ENCODE assay signal across 8 mouse cellular contexts in the genomic region with DNA sequence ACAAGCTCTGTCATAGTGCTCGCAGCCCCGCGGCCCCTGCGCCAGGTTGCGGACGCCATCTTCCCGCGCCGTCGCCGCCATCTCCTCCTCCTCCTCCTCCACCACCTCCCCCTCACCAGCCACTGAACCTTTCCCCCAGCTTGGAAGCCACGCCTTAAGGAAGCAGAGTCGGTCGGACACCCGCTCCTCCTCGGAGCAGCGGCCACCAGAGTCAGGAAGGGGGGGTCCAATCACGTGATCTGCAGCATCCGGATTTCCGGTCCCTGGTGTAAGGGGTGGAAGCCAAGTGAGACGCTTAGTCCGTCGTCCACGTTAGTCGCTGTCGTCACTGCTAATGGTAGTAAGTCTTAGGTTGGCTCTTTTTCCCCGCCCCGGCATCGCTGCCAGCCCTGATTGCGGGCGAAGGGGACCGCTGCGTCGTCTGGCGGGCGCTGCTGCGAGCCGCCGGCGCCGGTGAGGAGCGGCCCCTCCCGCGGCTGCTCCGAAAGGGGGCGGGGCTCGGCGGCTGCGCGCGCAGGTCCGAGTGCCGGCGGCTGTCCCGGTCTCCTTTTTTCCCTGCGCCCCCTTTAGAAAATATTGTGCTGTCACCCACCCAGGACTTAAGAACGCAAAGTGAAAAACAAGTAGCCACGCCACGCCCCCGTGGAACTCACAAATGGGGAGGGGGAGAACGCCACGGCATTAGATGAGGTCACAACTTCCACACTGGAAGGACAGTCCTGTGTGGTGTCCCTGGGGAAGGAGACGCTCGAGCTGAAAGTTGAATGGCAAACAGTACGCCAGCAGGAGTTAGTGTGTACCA. TPM values are rescaled to one million over a fixed set of nuclear protein-coding genes. Genes with fewer than 3 reads are reported as not detected.
A peak's percentile ranks its signal among the peaks of the same experiment; 100 is the strongest.
DNase-seq lines count a peak whose midpoint lies in the region; ATAC-seq and TF ChIP-seq lines count a peak whose summit lies in the region.

TSS of gene Rchy1 (minus strand) at position 430 of the 802 bp plus-strand sequence.

- H3K4me3 ChIP-seq in C2C12 (ENCODE audit: insufficient read depth, poor library complexity, severe bottlenecking) (peak within 1 kb of the TSS; percentile 61), myocyte (peak within 1 kb of the TSS; percentile 81)
- peak within 1 kb of the TSS; percentile 79 for H3K4me3 ChIP-seq in erythroblast, embryonic 14.5 days (replicated peaks)
- H3K4me3 ChIP-seq in heart, embryonic 11.5 days (ENCODE audit: low read depth, low read length), result peak within 1 kb of the TSS; percentile 84
- H3K4me3 ChIP-seq in kidney, embryonic 16.5 days (ENCODE audit: low read length), result peak within 1 kb of the TSS; percentile 90
- H3K4me3 ChIP-seq in liver, adult 2 months (ENCODE audit: insufficient read depth, low read depth, low read length), result peak within 1 kb of the TSS; percentile 87

- under 1% methylated on average over 64 of the region's 65 CpGs for WGBS in heart, embryonic 11.5 days (ENCODE audit: insufficient replicate concordance)
- WGBS in kidney, embryonic 16.5 days, result under 1% methylated on average over 65 of the region's 65 CpGs
- under 1% methylated on average over 65 of the region's 65 CpGs for WGBS in liver, adult 2 months

- ATAC-seq in heart, embryonic 11.5 days (replicated peaks; ENCODE audit: insufficient number of reproducible peaks, low FRiP score, low TSS enrichment), result peak; percentile 94
- ATAC-seq in kidney, embryonic 16.5 days (ENCODE audit: low FRiP score, low TSS enrichment), result peak; percentile 98

- peak within 1 kb of the TSS; percentile 79 for H3K4me2 ChIP-seq in heart, embryonic 11.5 days
- H3K4me2 ChIP-seq in kidney, embryonic 16.5 days (replicated peaks; ENCODE audit: low read depth, low read length), result peak within 1 kb of the TSS; percentile 78
- H3K4me2 ChIP-seq in myocyte (ENCODE audit: low read depth), result peak within 1 kb of the TSS; percentile 88

- peaks cover 47% of the 10 kb centered on the region for H3K4me1 ChIP-seq in erythroblast, embryonic 14.5 days (ENCODE audit: control insufficient read depth)
- peaks cover 16% of the 10 kb centered on the region for H3K4me1 ChIP-seq in heart, embryonic 11.5 days (ENCODE audit: control insufficient read depth, insufficient read depth, low read length)
- peaks cover 25% of the 10 kb centered on the region for H3K4me1 ChIP-seq in kidney, embryonic 16.5 days (ENCODE audit: insufficient read depth, low read length)
- H3K4me1 ChIP-seq in liver, adult 2 months (ENCODE audit: control insufficient read depth, insufficient read depth, low read length), result peaks cover 13% of the 10 kb centered on the region

- H3K36me3 ChIP-seq in C2C12 (ENCODE audit: control insufficient read depth, insufficient read depth) (peaks cover 10% of the 10 kb centered on the region), myocyte (ENCODE audit: control insufficient read depth, insufficient read depth) (peaks cover 1% of the 10 kb centered on the region)
- peaks cover 20% of the 10 kb centered on the region for H3K36me3 ChIP-seq in erythroblast, embryonic 14.5 days (ENCODE audit: control insufficient read depth)
- H3K36me3 ChIP-seq in heart, embryonic 11.5 days (ENCODE audit: control insufficient read depth, insufficient read depth, low read length), result no peaks in the 10 kb centered on the region
- H3K36me3 ChIP-seq in kidney, embryonic 16.5 days (ENCODE audit: insufficient read depth, low read length), result peaks cover 4% of the 10 kb centered on the region; the same call in 1 of the 2 replicates
- peaks cover 8% of the 10 kb centered on the region for H3K36me3 ChIP-seq in liver, adult 2 months (ENCODE audit: control insufficient read depth, insufficient read depth, low read length)
- H3K36me3 ChIP-seq in splenic B cell, adult 2 months (ENCODE audit: control insufficient read depth, insufficient read depth, low read length, poor library complexity, severe bottlenecking), result no peaks in the 10 kb centered on the region

- peak; percentile 35 for TF ChIP-seq POLR2A in brain, embryonic 14.5 days (IDR thresholded peaks at IDR 0.05; ENCODE audit: borderline replicate concordance, extremely low read depth, insufficient read depth, insufficient read length, poor library complexity, severe bottlenecking)
- TF ChIP-seq POLR2A in liver, adult 2 months (IDR thresholded peaks at IDR 0.05; ENCODE audit: extremely low read depth, insufficient read depth, low read length), result peak; percentile 41; the same call in 1 of the 2 replicates
- peak; percentile 76 for TF ChIP-seq POLR2A in myocyte (IDR thresholded peaks at IDR 0.05; ENCODE audit: insufficient read length, low read depth)

- H3K79me3 ChIP-seq in C2C12 (ENCODE audit: low read depth), result peaks cover 28% of the 10 kb centered on the region

- peak; percentile 98 for DNase-seq in brain, embryonic 14.5 days (ENCODE audit: low read depth)
- DNase-seq in liver, adult 2 months (ENCODE audit: extremely low read depth, low read depth, low spot score), result peak; percentile 93
- peak; percentile 95 for DNase-seq in splenic B cell, adult 2 months (ENCODE audit: low read depth, low spot score)

- no peaks in the 10 kb centered on the region for H3K9me3 ChIP-seq in erythroblast, embryonic 14.5 days (ENCODE audit: control insufficient read depth, low read length)
- no peaks in the 10 kb centered on the region for H3K9me3 ChIP-seq in heart, embryonic 11.5 days (replicated peaks; ENCODE audit: control insufficient read depth, low read length)
- H3K9me3 ChIP-seq in kidney, embryonic 16.5 days (ENCODE audit: low read length), result no peaks in the 10 kb centered on the region

- H3K79me2 ChIP-seq in C2C12 (ENCODE audit: control insufficient read depth, insufficient read depth) (peaks cover 44% of the 10 kb centered on the region), myocyte (ENCODE audit: control insufficient read depth, insufficient read depth) (peaks cover 36% of the 10 kb centered on the region)
- H3K79me2 ChIP-seq in liver, adult 2 months (ENCODE audit: control insufficient read depth, insufficient read depth, low read length), result peaks cover 6% of the 10 kb centered on the region; the same call in 1 of the 2 replicates

- TF ChIP-seq CTCF in C2C12 (IDR thresholded peaks at IDR 0.05; ENCODE audit: control insufficient read depth, insufficient read depth, insufficient read length), result no peak
- TF ChIP-seq CTCF in brain, embryonic 14.5 days (IDR thresholded peaks at IDR 0.05; ENCODE audit: borderline replicate concordance, extremely low read depth, insufficient read depth, insufficient read length), result peak; percentile 24; the same call in 1 of the 2 replicates
- TF ChIP-seq CTCF in liver, adult 2 months (IDR thresholded peaks at IDR 0.05; ENCODE audit: low read depth, low read length), result no peak

- H3ac ChIP-seq in C2C12 (ENCODE audit: control insufficient read depth, insufficient read length, low read depth), result peak within 1 kb of the TSS; percentile 82
- H3ac ChIP-seq in myocyte (ENCODE audit: control insufficient read depth, insufficient read length), result peak within 1 kb of the TSS; percentile 59

- H3K27ac ChIP-seq in heart, embryonic 11.5 days (ENCODE audit: low read depth, low read length), result peak within 1 kb of the TSS; percentile 98
- peak within 1 kb of the TSS; percentile 99 for H3K27ac ChIP-seq in kidney, embryonic 16.5 days (ENCODE audit: low read length)
- peak within 1 kb of the TSS; percentile 93 for H3K27ac ChIP-seq in liver, adult 2 months (replicated peaks; ENCODE audit: insufficient read depth, low read depth, low read length)

- peak within 1 kb of the TSS; percentile 89 for H3K9ac ChIP-seq in heart, embryonic 11.5 days (ENCODE audit: low read depth, low read length)
- peak within 1 kb of the TSS; percentile 85 for H3K9ac ChIP-seq in kidney, embryonic 16.5 days (replicated peaks; ENCODE audit: low read length)
- H3K9ac ChIP-seq in liver, adult 2 months (ENCODE audit: low read depth, low read length), result peak within 1 kb of the TSS; percentile 87

- H3K27me3 ChIP-seq in C2C12 (ENCODE audit: control insufficient read depth, insufficient read depth, insufficient read length) (no peaks in the 10 kb centered on the region), myocyte (ENCODE audit: control insufficient read depth, insufficient read depth, insufficient read length) (no peaks in the 10 kb centered on the region)
- H3K27me3 ChIP-seq in erythroblast, embryonic 14.5 days (ENCODE audit: control insufficient read depth), result no peaks in the 10 kb centered on the region
- H3K27me3 ChIP-seq in heart, embryonic 11.5 days (ENCODE audit: control insufficient read depth, insufficient read depth, low read length), result no peaks in the 10 kb centered on the region
- no peaks in the 10 kb centered on the region for H3K27me3 ChIP-seq in kidney, embryonic 16.5 days (ENCODE audit: insufficient read depth, low read length)
- no peaks in the 10 kb centered on the region for H3K27me3 ChIP-seq in liver, adult 2 months (ENCODE audit: control insufficient read depth, insufficient read depth, low read length)
- no peaks in the 10 kb centered on the region for H3K27me3 ChIP-seq in splenic B cell, adult 2 months (ENCODE audit: control insufficient read depth, insufficient read depth, low read length, poor library complexity, severe bottlenecking)

TF ChIP-seq in C2C12, 6 proteins besides CTCF, POLR2A, EP300 and RAD21:
- TF ChIP-seq MYOG (IDR thresholded peaks at IDR 0.05; ENCODE audit: control insufficient read depth, extremely low read depth, insufficient read length) (no peak), USF1 (IDR thresholded peaks at IDR 0.05; ENCODE audit: low read depth) (peak; percentile 96), MAX (IDR thresholded peaks at IDR 0.05) (peak; percentile 18)

TF ChIP-seq in myocyte, 11 proteins besides CTCF, POLR2A, EP300 and RAD21:
- TF ChIP-seq USF1 (IDR thresholded peaks at IDR 0.05; ENCODE audit: low read depth), result peak; percentile 96
- peak in 1 of 3 experiments; percentile 1 for TF ChIP-seq MYOG (IDR thresholded peaks at IDR 0.05; ENCODE audit: control insufficient read depth in 1 of 3, insufficient read depth in 1 of 3, insufficient read length in 2 of 3, low read depth in 2 of 3)
- no peak for TF ChIP-seq CEBPB (IDR thresholded peaks at IDR 0.05; ENCODE audit: insufficient read depth, poor library complexity, severe bottlenecking)

RNA-seq across cellular contexts. Expression of gene Rchy1, which starts in this region (rescaled TPM):
- 22.6 TPM for polyA plus RNA-seq in C2C12 (2012; fragmentation: generic; extraction: Trizol)
- polyA plus RNA-seq in brain, embryonic 14.5 days (2012; rRNA removed), result 53.6 and 58.8 TPM in 2 replicates
- polyA plus RNA-seq in erythroblast, embryonic 14.5 days (2012), result 0.61 and 0.66 TPM in 2 replicates
- polyA plus RNA-seq in heart, embryonic 11.5 days (2014; fragmentation: Nextera tagmentation; extraction: Ambion mirVana), result 42.7 and 45.4 TPM in 2 replicates
- 74.4 and 77.1 TPM in 2 replicates for polyA plus RNA-seq in kidney, embryonic 16.5 days (2015; fragmentation: Nextera tagmentation; extraction: Ambion mirVana)
- 22.9 and 25.6 TPM in 2 replicates for total RNA-seq in liver, adult 2 months (2014; rRNA removed)
- polyA plus RNA-seq in liver, adult 2 months (2012; rRNA removed), result 14.6 and 14.8 TPM in 2 replicates
- polyA plus RNA-seq in myocyte (2012; fragmentation: generic; extraction: Trizol), result 29.8 TPM

Comparison
In these comparisons a context has a peak if more than half of its experiments do, and no peak if none do; other contexts are left out.
1. Peak in every context shown above with its lines: DNase-seq, ATAC-seq, H3K4me3 ChIP-seq and H3K27ac ChIP-seq.